Mouse (Mus musculus): ENCODE data around the gene Rmi2.

- peak; percentile 82 for TF ChIP-seq CTCF (IDR thresholded peaks at IDR 0.05; ENCODE audit: low read depth, low read length)
- no peak for TF ChIP-seq POLR2A (IDR thresholded peaks at IDR 0.05; ENCODE audit: extremely low read depth, insufficient read depth, low read length)
Observed at GRCm38 (mm10) chr16:10879467-10879866, 44.6 kb downstream of the Rmi2 start.
